Mouse (Mus musculus): ENCODE measurements at regions not wholly inside any gene's neighbourhood (a gene's known extent, or its start where the extent isn't known, plus 50 kb on each side); places are given as distances from the start of the nearest gene placed in this dataset.

DNA sequence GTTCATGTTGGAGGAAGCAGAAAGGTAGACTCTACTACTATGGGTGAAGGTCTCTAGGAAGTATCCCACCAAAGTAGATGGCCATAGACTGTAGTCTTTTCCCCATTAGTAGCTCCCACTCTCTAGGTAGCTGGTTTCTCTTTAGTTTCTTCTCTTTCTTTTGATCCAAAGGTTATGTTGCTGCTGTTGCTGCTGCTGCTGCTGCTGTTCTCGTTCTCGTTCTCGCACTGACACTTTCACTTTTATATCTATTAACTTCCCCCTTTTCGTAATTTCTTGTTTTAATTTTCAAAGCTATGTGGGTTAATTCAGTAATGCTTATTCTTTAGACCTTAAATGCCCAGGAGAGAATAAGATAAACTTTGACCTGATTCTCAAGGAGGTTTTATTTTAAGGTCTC is 58.3 kb downstream of the Tmem100 start:
- ATAC-seq (ENCODE audit: low FRiP score), result no peak
- H3K27ac ChIP-seq (ENCODE audit: low read depth, low read length), result no peak overlapping the region
- 87% methylated on average over 4 of the region's 4 CpGs for WGBS
- no peak overlapping the region for H3K4me2 ChIP-seq
- no peaks in the 10 kb centered on the region for H3K27me3 ChIP-seq (ENCODE audit: control insufficient read depth, insufficient read depth, low read length)
- H3K9ac ChIP-seq (ENCODE audit: low read length), result no peak overlapping the region
- no peaks in the 10 kb centered on the region for H3K36me3 ChIP-seq (ENCODE audit: control insufficient read depth, insufficient read depth, low read length)
- H3K9me3 ChIP-seq (ENCODE audit: control insufficient read depth, low read length), result no peaks in the 10 kb centered on the region
- H3K4me3 ChIP-seq (ENCODE audit: low read depth, low read length), result no peak overlapping the region
- no peak for DNase-seq (ENCODE audit: low spot score, missing footprints)
- H3K4me1 ChIP-seq (ENCODE audit: control insufficient read depth, insufficient read depth, low read length), result no peaks in the 10 kb centered on the region

DNA sequence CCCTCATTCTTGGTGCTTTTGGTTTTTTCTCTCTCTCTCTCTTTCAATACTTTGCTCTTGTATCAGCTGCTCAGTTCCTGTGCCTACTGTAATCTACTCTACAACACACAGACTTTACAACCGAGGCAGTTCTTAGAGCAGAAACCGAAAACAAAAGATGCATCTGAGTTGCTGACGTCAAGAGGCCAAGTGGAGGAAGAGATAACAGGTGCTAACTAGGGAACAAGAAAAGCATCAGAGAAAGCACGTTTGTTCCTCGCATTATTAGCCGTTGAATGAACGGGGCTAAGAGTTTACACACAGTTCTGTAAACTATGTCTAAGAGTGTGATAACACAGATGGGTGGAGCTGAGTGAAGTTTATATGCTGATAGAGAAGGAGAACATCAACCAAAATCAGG is 63.9 kb downstream of the Tmem100 start:
- Histone ChIP-seq H3K4me3 (ENCODE audit: low read depth, low read length) (no peak overlapping the region), H3K4me2 (no peak overlapping the region), H3K4me1 (ENCODE audit: control insufficient read depth, insufficient read depth, low read length) (no peaks in the 10 kb centered on the region), H3K27ac (ENCODE audit: low read depth, low read length) (no peak overlapping the region), H3K9me3 (ENCODE audit: control insufficient read depth, low read length) (no peaks in the 10 kb centered on the region), H3K27me3 (ENCODE audit: control insufficient read depth, insufficient read depth, low read length) (no peaks in the 10 kb centered on the region), H3K36me3 (ENCODE audit: control insufficient read depth, insufficient read depth, low read length) (no peaks in the 10 kb centered on the region), H3K9ac (ENCODE audit: low read length) (no peak overlapping the region)
- 85% methylated on average over 7 of the region's 7 CpGs for WGBS
- no peak for ATAC-seq (ENCODE audit: low FRiP score)
- DNase-seq (ENCODE audit: low spot score, missing footprints), result peak; percentile 37

DNA sequence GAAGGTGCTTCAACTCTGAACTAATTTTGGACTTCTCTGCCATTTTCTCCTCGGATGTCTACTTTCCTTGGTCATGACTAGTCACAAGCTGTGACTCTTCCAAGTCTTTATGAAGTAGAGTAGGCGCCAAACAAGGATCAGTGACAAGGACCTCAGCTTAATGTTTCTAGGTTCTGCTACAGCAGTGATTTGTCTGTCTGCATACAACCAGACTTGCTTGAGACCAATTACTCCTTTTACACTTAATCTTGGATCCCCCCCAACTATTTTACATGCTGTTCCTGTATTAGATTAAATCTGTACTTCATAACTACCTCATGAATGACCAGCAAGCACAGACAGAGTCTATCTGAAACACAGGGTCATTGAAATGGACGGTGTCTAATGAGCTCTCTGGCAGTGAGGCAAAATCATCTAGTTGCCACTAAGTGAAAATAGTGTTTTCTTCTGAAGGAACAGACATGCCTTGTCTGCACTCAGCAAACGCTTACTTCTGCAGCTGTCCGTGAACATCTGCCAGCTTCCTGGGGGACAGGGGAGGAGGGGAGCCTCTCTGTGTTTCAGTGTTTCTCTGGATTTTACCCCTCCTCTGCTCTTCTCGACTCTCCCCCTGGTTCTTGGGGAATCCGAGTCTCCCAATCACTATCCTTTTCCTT is 64.7 kb downstream of the Tmem100 start:
- H3K4me3 ChIP-seq (ENCODE audit: low read depth, low read length), result no peak overlapping the region
- H3K27me3 ChIP-seq (ENCODE audit: control insufficient read depth, insufficient read depth, low read length), result no peaks in the 10 kb centered on the region
- no peak overlapping the region for H3K9ac ChIP-seq (ENCODE audit: low read length)
- ATAC-seq (ENCODE audit: low FRiP score), result no peak
- WGBS, result 85% methylated on average over 7 of the region's 7 CpGs
- H3K4me2 ChIP-seq, result no peak overlapping the region
- no peaks in the 10 kb centered on the region for H3K4me1 ChIP-seq (ENCODE audit: control insufficient read depth, insufficient read depth, low read length)
- H3K9me3 ChIP-seq (ENCODE audit: control insufficient read depth, low read length), result no peaks in the 10 kb centered on the region
- DNase-seq (ENCODE audit: low spot score, missing footprints), result peak; percentile 41
- no peak overlapping the region for H3K27ac ChIP-seq (ENCODE audit: low read depth, low read length)
- no peaks in the 10 kb centered on the region for H3K36me3 ChIP-seq (ENCODE audit: control insufficient read depth, insufficient read depth, low read length)

DNA sequence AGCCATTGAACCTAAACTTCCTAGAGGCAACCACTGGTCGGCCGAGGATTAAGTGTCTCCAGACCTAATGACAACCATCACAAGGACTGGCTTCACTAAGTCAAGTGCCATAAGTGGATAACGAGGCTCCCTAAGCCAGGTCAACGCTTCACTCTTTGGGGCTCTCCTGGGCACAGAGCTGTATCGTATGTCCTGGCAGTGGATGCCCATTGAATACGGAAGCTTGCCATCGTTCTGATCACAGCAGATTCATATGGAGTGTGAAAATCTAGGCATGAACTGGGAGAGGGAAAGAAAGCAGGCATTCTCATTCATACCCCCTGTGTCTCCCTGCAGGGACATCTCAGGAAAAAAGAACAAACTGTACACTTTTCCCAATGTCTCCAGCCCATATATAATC is 68.3 kb downstream of the Tmem100 start:
- H3K36me3 ChIP-seq (ENCODE audit: control insufficient read depth, insufficient read depth, low read length), result no peaks in the 10 kb centered on the region
- no peaks in the 10 kb centered on the region for H3K4me1 ChIP-seq (ENCODE audit: control insufficient read depth, insufficient read depth, low read length)
- no peak overlapping the region for H3K4me3 ChIP-seq (ENCODE audit: low read depth, low read length)
- H3K9me3 ChIP-seq (ENCODE audit: control insufficient read depth, low read length), result no peaks in the 10 kb centered on the region
- 86% methylated on average over 7 of the region's 7 CpGs for WGBS
- no peaks in the 10 kb centered on the region for H3K27me3 ChIP-seq (ENCODE audit: control insufficient read depth, insufficient read depth, low read length)
- H3K9ac ChIP-seq (ENCODE audit: low read length), result no peak overlapping the region
- DNase-seq (ENCODE audit: low spot score, missing footprints), result peak; percentile 69
- no peak overlapping the region for H3K27ac ChIP-seq (ENCODE audit: low read depth, low read length)
- no peak overlapping the region for H3K4me2 ChIP-seq
- no peak for ATAC-seq (ENCODE audit: low FRiP score)

DNA sequence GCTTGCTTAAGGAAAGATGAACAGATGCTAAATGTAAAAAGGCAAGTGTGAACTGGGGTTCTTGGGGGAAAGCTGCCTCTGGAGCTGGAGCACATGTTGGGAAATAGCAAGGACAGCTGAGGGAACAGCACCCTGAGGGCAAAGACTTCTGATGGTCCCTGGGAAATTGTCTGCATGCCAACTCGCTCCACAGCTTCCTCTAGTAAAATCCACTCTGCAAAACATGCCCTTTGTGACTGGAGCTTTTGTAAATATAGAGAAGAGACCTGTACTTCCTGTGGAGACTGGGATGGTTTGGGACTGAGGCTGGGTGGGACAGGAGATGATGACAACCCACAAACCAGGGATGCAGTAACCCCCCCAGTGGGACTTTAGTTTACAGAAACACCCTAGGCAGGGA is 69.0 kb downstream of the Tmem100 start:
- Histone ChIP-seq H3K9me3 (ENCODE audit: control insufficient read depth, low read length) (no peaks in the 10 kb centered on the region), H3K4me2 (no peak overlapping the region), H3K27ac (ENCODE audit: low read depth, low read length) (no peak overlapping the region), H3K4me3 (ENCODE audit: low read depth, low read length) (no peak overlapping the region), H3K4me1 (ENCODE audit: control insufficient read depth, insufficient read depth, low read length) (no peaks in the 10 kb centered on the region), H3K27me3 (ENCODE audit: control insufficient read depth, insufficient read depth, low read length) (no peaks in the 10 kb centered on the region), H3K36me3 (ENCODE audit: control insufficient read depth, insufficient read depth, low read length) (no peaks in the 10 kb centered on the region), H3K9ac (ENCODE audit: low read length) (no peak overlapping the region)
- ATAC-seq (ENCODE audit: low FRiP score) (no peak), DNase-seq (ENCODE audit: low spot score, missing footprints) (peak; percentile 81)
- WGBS, result 41% methylated on average over 1 of the region's 1 CpGs

DNA sequence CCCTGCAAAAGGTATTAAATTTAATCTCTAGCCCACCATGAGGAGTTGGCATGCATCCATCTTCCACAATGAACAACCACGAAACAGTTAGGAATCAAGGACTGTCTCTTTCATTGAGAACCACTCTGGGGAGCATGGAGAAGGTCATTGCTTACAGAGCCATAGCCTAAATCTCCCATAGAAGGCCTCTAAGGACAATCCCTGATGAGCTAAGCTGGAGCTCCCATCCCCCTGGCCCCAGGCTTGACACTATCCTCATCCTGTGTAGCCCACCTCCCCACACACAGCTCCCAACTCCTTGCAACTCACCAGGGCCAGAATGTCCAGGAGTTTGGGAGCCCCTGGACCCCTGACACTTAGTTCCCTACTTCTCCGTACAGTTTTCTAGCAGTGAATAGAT is 70.0 kb downstream of the Tmem100 start:
- H3K4me3 ChIP-seq (ENCODE audit: low read depth, low read length), result no peak overlapping the region
- H3K9ac ChIP-seq (ENCODE audit: low read length), result no peak overlapping the region
- no peak overlapping the region for H3K27ac ChIP-seq (ENCODE audit: low read depth, low read length)
- no peaks in the 10 kb centered on the region for H3K27me3 ChIP-seq (ENCODE audit: control insufficient read depth, insufficient read depth, low read length)
- ATAC-seq (ENCODE audit: low FRiP score) (no peak), DNase-seq (ENCODE audit: low spot score, missing footprints) (peak; percentile 64)
- H3K9me3 ChIP-seq (ENCODE audit: control insufficient read depth, low read length), result no peaks in the 10 kb centered on the region
- no peaks in the 10 kb centered on the region for H3K4me1 ChIP-seq (ENCODE audit: control insufficient read depth, insufficient read depth, low read length)
- no peak overlapping the region for H3K4me2 ChIP-seq
- WGBS, result 89% methylated on average over 2 of the region's 2 CpGs
- no peaks in the 10 kb centered on the region for H3K36me3 ChIP-seq (ENCODE audit: control insufficient read depth, insufficient read depth, low read length)

DNA sequence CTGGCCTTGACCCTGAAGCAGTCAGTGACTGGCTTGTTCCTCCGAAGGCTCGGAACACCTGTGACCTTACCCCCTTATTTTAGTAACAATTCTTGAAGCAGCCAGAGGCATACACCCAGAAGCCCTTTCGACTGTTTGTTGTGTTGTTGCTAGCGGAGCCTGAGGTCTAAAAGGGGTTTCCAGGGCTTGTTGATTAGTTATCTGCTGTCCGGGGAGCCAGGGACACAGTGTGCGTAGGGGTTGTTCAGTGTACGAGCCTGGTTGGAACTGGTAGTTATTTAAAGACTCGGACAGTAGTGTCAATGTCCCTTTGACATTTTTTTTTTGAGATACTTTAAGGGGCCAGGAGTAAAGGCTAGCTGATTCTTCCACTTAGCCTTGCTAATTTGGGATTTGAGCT is 71.1 kb downstream of the Tmem100 start:
- 82% methylated on average over 8 of the region's 8 CpGs for WGBS
- no peaks in the 10 kb centered on the region for H3K9me3 ChIP-seq (ENCODE audit: control insufficient read depth, low read length)

DNA sequence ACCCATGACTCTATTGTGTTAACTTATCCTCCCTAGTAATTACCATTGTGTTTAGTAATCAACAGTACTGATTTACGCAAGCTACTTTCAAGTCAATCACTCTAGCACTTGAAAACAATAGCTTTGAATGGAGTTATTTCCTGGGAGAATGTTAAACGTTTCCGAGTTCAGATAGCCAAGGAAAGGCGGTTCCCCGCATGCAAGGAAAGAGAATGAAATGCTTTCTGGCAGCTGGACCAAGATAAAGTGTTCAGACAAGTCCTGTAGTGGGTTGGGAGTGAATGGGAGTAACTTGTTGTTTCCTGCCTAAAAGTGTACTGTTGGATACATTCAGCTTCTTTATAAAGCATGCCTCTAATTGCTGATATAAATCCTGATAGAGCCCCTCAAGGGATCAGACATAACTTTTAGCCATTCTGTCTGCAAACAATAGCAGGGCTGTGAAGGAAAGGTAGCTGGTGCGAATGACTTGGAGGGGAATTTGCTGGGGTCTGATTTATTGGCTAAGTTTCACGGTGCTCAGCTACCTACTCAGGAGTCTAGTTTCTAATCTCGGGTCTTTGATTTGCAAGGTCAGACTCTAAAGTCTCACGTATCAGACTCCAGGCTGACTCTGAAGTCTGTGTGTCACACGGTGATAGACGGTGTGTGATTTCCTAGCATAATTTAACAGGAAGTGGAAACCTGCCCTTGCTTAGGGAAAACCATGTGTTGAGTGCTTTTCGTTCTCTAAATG is 76.1 kb downstream of the Tmem100 start:
- no peak overlapping the region for H3K27ac ChIP-seq (ENCODE audit: low read depth, low read length)
- DNase-seq (ENCODE audit: low spot score, missing footprints) (peak; percentile 49), ATAC-seq (ENCODE audit: low FRiP score) (no peak)
- H3K4me2 ChIP-seq, result no peak overlapping the region
- H3K9me3 ChIP-seq (ENCODE audit: control insufficient read depth, low read length), result no peaks in the 10 kb centered on the region
- H3K27me3 ChIP-seq (ENCODE audit: control insufficient read depth, insufficient read depth, low read length), result no peaks in the 10 kb centered on the region; the same call in 1 of the 2 replicates
- H3K36me3 ChIP-seq (ENCODE audit: control insufficient read depth, insufficient read depth, low read length), result no peaks in the 10 kb centered on the region
- WGBS, result 83% methylated on average over 12 of the region's 12 CpGs
- H3K4me3 ChIP-seq (ENCODE audit: low read depth, low read length), result no peak overlapping the region
- H3K4me1 ChIP-seq (ENCODE audit: control insufficient read depth, insufficient read depth, low read length), result peaks cover 8% of the 10 kb centered on the region; the same call in 1 of the 2 replicates
- no peak overlapping the region for H3K9ac ChIP-seq (ENCODE audit: low read length)

More for the DNA sequence above, 71.1 kb downstream of the Tmem100 start:
- H3K9ac ChIP-seq (ENCODE audit: low read length), result no peak overlapping the region
- H3K36me3 ChIP-seq (ENCODE audit: control insufficient read depth, insufficient read depth, low read length), result no peaks in the 10 kb centered on the region
- H3K4me3 ChIP-seq (ENCODE audit: low read depth, low read length), result no peak overlapping the region
- peak; percentile 72 for DNase-seq (ENCODE audit: low spot score, missing footprints)
- ATAC-seq (ENCODE audit: low FRiP score), result no peak
- no peak overlapping the region for H3K4me2 ChIP-seq
- H3K4me1 ChIP-seq (ENCODE audit: control insufficient read depth, insufficient read depth, low read length), result no peaks in the 10 kb centered on the region
- H3K27ac ChIP-seq (ENCODE audit: low read depth, low read length), result no peak overlapping the region
- H3K27me3 ChIP-seq (ENCODE audit: control insufficient read depth, insufficient read depth, low read length), result no peaks in the 10 kb centered on the region

DNA sequence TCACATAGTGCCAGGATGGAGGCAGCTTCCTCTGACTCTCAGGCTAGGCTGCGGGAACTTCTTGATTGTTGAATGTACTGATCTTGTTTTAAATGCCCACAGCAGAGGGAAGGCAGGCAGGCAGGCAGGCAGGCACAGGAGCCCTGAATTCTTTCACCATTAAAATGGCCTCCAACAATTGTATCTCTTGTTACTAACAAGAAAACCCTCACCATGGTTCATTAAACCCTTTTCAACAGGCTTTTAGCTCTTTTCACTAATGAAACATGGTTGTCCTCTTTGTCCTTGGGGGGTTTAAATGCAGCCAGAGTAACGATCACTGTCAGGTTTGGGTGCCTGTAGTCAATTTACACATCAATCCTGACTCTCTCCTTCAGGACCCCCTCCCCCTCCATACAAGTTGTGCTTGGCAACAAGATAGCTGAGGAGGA is 77.8 kb upstream of the Gm45716 start:
- ATAC-seq (ENCODE audit: low FRiP score) (peak; percentile 76), DNase-seq (ENCODE audit: low spot score, missing footprints) (peak; percentile 89)
- 10% methylated on average over 2 of the region's 2 CpGs for WGBS
- Histone ChIP-seq H3K27me3 (ENCODE audit: control insufficient read depth, insufficient read depth, low read length) (no peaks in the 10 kb centered on the region; the same call in 1 of the 2 replicates), H3K4me2 (no peak overlapping the region), H3K4me1 (ENCODE audit: control insufficient read depth, insufficient read depth, low read length) (peaks cover 8% of the 10 kb centered on the region; the same call in 1 of the 2 replicates), H3K9ac (ENCODE audit: low read length) (no peak overlapping the region), H3K27ac (ENCODE audit: low read depth, low read length) (no peak overlapping the region), H3K9me3 (ENCODE audit: control insufficient read depth, low read length) (no peaks in the 10 kb centered on the region), H3K4me3 (ENCODE audit: low read depth, low read length) (no peak overlapping the region), H3K36me3 (ENCODE audit: control insufficient read depth, insufficient read depth, low read length) (no peaks in the 10 kb centered on the region)

All from midbrain, embryonic 11.5 days (tissue).